Mouse (Mus musculus): ENCODE data around the gene Cacna1d.

The Cacna1d gene

DNA sequence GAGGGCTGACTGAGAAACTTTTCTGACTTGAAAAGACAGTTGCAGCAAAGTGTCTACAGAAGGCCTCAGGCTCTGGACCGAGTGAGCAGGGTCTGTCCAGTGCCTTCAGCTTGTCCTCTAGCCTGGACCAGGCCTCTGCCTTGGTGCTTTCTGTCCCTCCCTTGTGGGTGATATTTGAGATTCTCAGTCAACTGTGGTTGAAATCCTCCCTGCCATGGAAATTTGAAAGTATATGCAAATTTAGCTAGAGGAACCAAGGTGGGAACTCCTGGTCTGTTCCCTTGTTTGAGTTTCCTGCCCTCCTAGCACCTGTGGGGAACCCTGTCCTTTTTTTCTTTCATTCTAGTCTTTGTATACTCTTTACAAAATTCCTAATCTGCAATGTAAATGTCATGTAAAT is 476.2 kb downstream of the Cacna1d start:
- no peak for DNase-seq

DNA sequence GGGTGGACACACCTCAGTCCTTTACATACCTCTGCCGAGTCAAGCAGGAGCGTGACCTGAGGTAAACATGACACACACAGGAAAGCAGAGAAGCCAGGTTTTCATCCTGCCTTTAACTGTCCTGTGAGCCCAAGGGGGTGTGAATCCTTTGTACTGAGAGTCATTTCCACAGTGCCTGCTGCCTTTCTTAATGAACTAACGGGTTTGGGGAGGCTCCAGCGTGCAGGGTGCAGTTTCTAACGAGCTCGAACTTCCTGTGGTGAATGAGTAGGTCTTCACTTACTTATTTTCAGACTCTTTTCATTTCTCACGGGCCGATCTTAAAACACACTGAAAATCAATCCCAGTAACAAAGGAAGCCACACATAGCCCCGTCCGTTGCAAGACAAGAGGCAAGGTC is 476.8 kb downstream of the Cacna1d start:
- no peak for DNase-seq

DNA sequence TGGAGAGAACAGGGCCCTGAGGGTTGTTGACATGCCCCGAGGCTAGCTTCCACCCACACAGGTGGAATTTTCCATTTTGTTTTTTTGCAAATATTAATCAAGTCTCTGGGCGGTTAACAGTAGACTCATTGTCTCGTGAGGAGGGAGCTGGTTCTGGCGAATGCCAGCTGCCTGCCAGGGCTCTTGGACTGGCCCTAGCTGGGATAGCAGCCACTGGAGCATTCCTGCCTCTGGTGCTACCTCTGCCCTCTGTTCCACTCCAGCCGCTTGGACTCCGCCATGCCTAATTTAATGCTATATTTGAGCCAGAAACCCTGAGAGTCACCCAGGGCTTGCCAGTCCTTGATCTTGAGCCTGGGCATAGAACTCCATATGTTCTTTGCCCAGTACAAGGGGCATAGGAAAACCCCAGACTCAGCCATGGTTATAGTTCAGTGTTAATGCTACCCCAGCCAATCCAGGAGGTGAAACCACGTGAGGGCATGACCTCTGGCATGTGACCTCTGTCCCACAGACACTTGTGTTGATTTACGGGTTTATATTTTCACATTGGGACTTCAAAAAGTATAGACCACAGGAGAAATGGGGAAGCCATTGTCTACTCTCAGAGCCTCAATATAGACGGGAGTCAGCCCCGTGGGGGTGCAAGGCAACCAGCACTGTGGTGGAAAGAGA is 479.2 kb downstream of the Cacna1d start:
- DNase-seq = peak; percentile 76

DNA sequence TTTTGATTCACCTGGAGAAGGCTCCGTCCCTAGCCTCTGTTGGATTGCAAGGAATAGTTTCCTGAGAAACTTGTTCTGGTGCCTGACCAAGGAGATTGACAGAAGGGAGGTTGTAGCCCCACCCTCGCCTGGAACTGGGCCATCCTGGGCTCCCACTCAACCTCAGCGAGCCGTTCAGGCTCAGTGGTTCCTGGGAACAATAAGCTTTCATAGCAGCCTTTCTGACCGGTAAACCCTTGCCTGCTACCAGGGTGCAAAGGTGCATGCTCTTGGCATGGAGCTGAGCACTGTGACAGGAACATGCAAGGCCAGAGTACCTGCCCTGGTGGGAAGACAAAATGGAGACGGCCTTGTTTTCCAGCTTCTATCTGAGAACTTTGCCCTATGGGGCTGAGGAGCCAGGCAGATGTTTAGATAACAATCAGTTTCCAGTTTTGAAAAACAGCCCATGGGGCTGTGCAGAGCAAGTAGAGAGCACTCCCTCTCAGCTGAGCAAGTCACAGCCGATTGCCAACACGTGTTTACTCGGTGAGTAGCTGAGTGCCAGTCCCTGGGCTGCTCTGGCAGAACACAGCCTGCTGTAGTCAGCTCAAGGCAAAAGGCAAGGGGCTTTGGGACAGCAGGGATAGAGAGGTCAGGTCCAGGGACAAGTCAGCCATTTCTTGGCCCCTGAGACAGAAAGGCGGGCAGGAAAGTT is 481.2 kb downstream of the Cacna1d start:
- peak; percentile 89 for DNase-seq

DNA sequence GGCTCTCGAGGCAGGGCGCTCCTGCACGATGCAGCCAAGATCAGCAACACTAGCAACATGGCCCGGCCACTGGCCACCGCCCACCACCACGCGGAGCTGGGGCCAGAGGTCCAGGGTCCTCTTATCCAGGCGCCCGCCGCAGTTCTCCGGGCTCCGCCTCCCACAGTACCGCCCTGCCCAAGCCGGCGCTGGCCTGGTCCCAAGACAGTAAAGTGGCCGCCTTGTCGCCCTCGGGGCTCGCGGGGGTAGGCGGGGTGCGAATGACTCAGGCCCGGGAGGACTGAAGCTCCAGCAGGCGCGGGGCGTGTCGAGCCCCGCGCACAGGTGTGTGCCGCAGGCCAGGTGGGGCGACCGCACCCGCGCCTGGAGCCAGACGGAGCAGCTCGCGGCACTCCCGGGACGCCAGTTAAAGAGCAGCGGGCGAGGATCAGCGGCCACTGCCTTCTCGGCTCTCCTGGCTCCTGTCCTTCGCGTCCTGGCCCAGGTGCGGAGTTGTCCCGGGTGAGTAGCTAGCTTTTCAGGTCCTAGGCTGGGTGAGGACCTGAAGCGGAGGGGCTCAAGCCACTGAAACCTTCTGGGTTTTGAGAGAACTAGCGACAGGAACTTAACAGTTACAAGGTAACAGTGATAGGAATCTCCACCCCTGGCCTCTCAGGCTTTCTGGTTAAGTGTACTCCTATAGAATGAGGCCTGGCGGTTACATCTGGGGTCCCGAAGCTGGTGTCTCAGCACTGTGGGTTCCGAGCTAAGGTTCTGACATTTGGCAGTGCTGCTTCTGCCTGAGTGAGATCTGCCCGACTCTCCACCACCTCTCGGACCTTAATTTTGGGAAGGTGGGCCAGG is 482.3 kb downstream of the Cacna1d start, which contains the start of the genes Il17rb and Chdh:
TSS of gene Il17rb (minus strand) at position 164 of the 843 bp plus-strand sequence.
TSS of gene Chdh (plus strand) at position 291 of the 843 bp plus-strand sequence.
- DNase-seq = peak; percentile 88

DNA sequence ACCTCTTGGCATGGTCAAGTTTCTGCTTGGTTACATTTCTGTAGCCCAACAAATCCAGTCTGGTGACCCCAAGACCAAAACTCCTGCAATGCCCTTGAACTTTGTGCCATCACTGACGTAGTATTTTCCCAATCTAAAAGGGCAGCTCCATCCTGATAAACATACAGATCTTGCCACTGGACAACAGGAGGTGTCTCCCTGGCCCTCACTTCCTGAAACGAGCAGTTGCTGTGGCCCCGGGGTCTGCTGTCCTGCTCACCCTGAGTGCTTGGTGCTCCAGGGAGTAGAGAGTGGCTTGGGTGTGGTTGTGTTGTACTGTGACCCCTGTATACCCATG is 491.8 kb downstream of the Cacna1d start:
- DNase-seq = no peak

DNA sequence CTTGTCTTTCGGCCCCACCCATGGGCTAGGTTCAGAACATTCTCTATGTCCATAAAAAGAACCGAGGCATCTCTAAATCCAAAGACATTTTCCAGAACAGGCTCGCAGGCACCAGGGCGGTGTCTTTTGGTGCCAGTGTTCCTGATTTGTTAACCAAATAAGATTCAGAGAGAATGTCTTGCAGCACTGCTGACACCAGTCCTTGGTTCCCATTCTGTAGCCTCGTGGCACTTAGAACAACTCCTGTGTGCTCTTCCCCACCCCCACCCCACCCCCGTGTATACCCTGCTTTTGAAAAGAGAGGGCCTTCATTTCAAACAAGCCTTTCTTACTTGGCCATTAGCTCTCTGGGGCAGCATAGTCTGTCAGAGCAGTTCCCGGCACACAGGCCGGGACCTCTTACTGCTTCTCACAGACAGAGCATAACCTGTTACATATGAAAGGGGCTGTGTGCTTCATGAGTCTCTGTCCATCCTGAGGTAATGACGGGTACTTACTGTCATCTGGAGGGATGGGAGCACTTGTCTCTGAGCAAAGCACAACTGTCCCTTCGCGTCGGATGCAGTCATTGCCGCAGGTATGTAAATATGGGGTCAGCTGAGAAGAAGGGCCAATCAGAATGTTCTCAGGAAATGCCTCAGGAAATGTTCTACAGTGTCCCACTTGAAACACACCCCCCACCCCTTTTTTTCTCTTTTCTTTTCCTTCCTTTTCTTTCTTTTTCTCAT is 492.3 kb downstream of the Cacna1d start:
- DNase-seq = no peak

DNA sequence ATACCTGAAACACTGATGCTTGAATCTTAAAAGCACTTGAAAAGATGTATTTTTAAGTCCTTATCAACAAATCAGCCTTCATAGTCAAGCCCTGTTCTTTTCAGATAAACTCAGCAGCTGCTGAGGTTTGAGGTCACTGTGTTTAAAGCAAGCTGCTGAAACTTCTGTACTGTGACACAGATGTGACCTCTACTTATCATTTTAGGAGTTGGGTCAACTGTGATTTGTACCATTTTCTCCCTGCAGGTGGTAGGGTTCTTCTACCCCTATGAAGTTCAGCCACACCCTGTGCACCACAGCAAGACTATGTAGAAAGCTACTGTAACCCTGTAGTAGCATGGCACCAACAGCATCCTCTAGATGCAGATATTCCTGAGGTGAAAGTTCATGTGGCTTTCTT is 493.9 kb downstream of the Cacna1d start:
- no peak for DNase-seq

DNA sequence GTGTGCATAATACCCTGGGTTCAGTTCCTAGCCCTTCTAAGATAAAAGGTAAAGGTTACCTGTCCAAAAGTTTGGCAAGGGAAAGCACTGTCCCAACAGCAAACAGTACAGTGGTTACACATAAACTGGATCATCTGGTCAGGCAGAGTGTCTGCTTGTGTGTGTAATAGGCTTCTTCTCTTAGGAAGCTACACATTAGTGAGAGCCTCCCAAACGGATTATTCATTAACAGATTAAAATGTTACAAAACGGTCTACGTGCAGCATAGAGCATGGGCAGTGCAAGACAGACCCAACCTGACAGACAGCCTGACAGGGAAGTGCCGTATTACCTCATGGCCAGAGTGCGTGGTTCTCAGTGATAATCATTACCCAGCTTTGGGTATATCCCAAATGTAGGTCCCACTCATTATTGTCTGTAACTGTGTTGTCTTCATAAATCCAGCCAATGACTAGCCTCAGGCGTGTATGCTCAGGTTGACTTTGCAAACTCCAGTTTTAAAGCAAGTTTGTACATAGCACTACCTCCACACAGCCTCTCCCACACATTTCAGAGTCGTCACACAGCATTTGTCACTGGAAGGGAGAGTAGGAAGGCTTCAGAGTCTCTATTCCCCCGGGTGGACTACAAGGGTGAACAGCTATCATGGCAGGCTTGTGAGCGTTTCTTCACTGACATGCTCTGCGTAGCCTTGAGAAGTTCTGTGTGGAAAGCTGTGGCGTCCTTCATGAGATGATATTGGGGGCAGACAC is 495.1 kb downstream of the Cacna1d start:
- peak; percentile 29 for DNase-seq

DNA sequence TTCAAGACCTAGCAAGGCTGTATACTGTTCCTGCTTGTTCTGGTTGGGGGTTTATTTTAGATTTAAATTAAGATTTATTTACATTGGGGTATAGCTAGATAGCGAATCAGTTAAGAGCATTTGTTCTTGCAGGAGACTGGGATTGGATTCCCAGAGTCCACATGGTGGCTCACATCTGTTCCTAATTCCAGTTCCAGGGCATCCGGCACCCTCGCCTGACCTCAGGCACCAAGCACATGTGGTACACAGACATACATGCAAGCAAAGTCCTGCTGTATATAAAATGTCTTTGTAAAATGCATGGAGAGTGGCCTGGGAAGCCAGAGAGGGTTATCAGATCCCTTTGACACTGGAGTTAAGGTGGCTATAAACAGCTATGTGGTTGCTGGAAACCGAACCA is 496.3 kb downstream of the Cacna1d start:
- DNase-seq = no peak

Measured in kidney, postnatal 10 days (tissue).